Mouse (Mus musculus): ENCODE results near the gene Gzmd.
A peak's percentile ranks its signal among the peaks of the same experiment; 100 is the strongest.
"Not testable (repeated sequence)": the region's sequence is repeated elsewhere in the genome, so short reads cannot be mapped to it uniquely, and the experiment has no call there.

The Gzmd gene

DNA sequence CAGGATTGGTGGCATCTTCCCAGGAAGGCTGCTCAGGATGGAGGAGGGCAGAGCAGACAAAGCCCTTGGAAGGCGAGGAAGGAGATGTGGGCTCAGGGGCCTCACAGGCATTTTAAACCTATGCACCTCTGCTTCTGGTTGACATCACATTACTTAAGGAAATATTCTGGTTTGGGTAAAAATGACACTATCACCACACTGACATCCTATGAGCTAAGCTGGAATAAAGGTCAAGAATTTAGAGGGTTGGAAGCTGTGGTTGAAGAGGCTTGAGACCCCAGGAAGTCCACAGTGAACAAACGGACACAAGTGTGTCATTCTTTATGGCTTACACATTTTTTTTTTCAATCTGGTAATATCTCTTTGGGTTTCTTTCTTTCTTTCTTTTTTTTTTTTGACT lies at the start of gene Gzmd:
Gene Gzmd, minus strand, starts transcription at position 101 of the 400 bp plus-strand sequence.
- not testable (repeated sequence) for DNase-seq (ENCODE audit: low read depth, low spot score)

GRCm38 (mm10) chr14:56177651-56178050 lies 45.2 kb upstream of the Gzmd start:
- DNase-seq (ENCODE audit: low read depth, low spot score) = peak; percentile 53

GRCm38 (mm10) chr14:56174499-56174898 lies 42.1 kb upstream of the Gzmd start, which contains the start of gene Gzmn:
Gzmn (minus strand) TSS chr14:56174599.
- no peak for DNase-seq (ENCODE audit: low read depth, low spot score)

- no peak for DNase-seq (ENCODE audit: low read depth, low spot score)
Observed at GRCm38 (mm10) chr14:56173396-56173795, 41.0 kb upstream of the Gzmd start.

- DNase-seq (ENCODE audit: low read depth, low spot score) = no peak
Observed at GRCm38 (mm10) chr14:56172744-56173143, 40.3 kb upstream of the Gzmd start.

DNA sequence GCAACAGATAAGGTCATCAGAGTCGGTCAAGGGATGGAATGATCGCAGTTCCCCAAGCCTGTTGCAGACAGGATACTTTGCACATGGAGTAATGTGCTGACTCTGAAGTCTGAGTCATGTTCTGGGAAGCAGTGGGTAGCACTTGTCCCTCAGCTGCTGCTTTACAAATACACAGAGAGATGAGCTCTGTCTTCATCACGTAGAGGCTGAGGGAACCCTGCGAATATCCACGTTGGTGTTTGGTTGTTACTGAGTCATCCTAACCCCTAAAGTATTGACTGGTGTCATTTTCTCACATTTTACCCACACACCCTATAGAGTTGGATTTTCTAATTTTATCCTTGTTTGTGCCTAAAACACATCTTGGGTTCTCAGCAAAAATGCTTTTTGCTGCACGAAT lies 35.6 kb upstream of the Gzmd start:
- no peak for DNase-seq (ENCODE audit: low read depth, low spot score)

- DNase-seq (ENCODE audit: low read depth, low spot score) = no peak
Observed at GRCm38 (mm10) chr14:56162109-56162508, 29.7 kb upstream of the Gzmd start.

DNA sequence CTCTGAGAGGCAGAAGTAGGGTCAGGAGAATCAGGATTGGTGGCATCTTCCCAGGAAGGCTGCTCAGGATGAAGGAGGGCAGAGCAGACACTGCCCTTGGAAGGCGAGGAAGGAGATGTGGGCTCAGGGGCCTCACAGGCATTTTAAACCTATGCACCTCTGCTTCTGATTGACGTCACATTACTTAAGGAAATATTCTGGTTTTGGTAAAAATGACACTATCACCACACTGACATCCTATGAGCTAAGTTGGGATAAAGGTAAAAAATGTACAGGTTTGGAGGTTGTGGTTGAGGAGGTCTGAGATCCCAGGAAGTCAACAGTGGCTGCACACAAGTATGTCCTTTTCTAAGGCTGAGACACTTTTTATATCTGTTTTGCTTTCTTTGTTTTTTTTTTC lies 27.1 kb upstream of the Gzmd start, which contains the start of gene Gzmg:
Gene Gzmg, minus strand, starts transcription at position 101 of the 400 bp plus-strand sequence.
- DNase-seq (ENCODE audit: low read depth, low spot score) = not testable (repeated sequence)

DNA sequence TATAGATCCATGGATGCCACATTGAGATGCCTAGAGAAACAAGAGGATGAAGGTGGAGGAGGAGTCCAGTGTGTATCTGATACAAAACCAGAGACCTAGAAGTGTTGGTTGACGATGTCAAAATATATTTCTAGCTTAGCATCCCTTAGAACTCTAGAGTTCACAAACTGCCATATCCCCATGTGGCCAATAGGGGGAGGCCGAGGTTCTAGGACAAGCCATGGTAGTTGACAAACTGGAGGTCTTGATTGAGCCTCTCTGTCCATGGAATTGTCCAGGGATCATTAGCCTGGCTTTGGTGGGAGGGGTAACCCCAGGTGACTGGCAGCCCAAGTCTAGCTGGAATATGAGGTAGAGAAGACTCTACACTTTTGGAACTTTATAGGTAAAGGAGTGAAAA lies 22.9 kb upstream of the Gzmd start:
- peak; percentile 20 for DNase-seq (ENCODE audit: low read depth, low spot score)

DNA sequence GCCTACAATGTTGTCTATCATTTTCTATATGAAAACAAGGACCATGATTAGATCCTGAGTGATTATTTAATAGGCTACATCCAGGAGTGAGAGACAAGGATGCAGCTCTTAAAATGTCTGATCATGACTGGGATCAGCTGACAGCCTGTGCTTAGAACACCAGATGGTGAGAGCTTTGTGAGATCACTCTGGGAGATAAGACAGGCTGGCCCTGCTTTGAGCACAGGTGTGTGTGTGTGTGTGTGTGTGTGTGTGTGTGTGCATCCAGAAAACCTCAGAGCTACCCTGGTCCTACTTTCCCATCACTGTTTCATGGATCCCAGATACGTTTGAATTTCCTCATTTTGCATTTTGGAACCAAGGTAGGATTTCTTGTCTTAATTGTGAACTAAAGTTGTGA lies 1.3 kb upstream of the Gzmd start:
- not testable (repeated sequence) for DNase-seq (ENCODE audit: low read depth, low spot score)

GRCm38 (mm10) chr14:56128341-56128740 lies 4.1 kb downstream of the Gzmd start:
- peak; percentile 9 for DNase-seq (ENCODE audit: low read depth, low spot score)

DNA sequence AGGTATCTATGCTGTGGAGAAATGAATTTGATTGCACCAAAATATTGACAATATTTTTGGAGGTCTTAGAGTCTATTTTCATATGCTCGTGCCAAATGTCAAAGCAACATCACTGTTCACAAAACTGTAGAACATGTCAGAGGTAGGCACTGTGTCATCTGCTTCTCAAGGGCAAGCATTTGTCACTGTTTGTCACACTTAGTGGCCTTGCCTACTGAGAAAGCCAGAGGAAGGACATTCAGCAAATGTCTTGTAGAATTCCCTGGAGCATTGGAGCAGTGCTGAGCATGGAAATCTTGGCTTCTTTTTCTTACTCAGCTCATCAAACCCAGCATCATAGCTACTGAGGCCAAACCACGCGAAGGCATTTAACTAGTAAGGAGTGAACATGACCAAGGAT lies 8.9 kb downstream of the Gzmd start:
- no peak for DNase-seq (ENCODE audit: low read depth, low spot score)

DNA sequence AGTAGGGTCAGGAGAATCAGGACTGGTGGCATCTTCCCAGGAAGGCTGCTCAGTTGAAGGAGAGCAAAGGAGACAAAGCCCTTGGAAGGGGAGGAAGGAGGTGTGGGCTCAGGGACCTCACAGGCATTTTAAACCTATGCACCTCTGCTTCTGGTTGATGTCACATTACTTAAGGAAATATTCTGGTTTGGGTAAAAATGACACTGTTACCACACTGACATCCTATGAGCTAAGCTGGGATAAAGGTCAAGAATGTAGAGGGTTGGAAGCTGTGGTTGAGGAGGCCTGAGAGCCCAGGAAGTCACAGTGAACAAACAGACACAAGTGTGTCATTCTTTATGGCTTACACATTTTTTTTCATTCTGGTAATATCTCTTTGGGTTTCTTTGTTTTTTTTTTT lies 11.9 kb downstream of the Gzmd start, which contains the start of gene Gzme:
Gene Gzme, minus strand, starts transcription at position 101 of the 400 bp plus-strand sequence.
- DNase-seq (ENCODE audit: low read depth, low spot score) = no peak

DNA sequence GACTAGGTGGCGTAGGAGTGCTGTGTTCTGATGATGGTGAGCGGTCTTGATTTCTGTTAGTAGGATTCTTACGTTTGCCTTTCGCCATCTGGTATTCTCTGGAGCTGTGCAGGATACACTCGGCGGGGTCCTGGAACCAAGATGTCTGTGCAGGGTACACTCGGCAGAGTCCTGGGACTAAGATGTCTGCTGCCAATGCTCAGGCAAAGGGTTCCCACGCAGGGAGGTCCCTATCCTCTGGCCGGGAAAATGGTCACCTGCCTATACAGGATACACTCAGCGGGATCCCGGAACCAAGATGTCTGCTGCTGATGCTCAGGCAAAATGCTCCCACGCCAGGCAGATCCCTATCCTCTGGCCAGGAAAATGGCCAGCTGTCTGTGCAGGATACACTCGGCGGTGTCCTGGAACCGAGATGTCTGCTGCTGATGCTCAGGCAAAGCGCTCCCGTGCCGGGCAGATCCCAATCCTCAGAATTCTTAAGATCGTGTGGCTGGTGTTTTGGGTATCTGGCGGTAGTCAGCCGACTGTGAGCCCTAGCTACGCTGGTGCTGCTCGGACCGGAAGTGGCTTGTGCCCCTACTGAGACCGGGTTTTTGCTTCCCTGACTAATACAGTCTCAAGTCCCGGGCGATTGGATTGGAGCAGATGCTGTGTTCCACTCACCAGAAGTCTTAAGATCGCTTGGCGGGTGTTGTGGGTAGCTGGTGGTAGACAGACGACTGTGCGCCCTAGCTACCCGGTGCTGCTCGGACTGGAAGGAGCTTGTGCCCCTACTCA lies 16.7 kb downstream of the Gzmd start:
- DNase-seq (ENCODE audit: low read depth, low spot score) = not testable (repeated sequence)

DNA sequence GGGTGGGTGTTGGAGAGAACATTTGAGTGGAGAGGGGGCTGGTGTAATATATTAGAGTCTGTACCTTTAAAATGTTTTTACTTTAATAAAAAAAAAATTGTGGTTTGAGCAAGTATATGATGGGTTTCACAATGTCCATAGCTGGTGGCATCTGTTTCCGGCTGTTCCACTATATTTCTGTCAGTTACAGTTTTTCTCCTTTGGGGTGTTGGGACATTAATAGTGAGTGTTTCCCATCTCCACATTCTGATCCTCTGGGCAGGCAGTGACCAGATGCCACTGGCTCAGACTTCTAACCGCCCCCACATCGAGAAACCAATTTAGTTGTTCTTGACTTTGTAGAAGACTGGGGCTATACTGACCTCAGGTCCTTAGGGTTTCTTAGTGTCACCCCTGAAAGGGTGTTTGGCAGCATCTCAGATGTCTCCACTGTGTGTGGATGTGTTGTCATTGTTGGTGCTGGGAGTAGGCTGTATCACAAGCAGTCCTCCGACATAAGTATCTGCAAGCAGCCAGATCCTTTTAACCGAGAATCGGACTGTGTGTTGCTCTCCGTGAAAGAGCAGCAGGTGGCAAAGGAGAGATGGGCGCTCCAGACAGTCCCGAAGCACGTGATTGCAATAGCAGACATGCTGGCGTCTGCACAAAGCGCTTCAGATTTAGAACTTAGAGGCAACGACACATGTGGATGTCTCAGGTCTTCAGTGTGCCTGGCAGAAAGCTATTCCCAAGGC lies 26.8 kb downstream of the Gzmd start:
- no peak for DNase-seq (ENCODE audit: low read depth, low spot score)

- no peak for DNase-seq (ENCODE audit: low read depth, low spot score)
Observed at GRCm38 (mm10) chr14:56105016-56105415, 27.4 kb downstream of the Gzmd start.

GRCm38 (mm10) chr14:56103452-56103851 lies 29.0 kb downstream of the Gzmd start:
- no peak for DNase-seq (ENCODE audit: low read depth, low spot score)

- no peak for DNase-seq (ENCODE audit: low read depth, low spot score)
Observed at GRCm38 (mm10) chr14:56102386-56102785, 30.0 kb downstream of the Gzmd start, which contains the start of gene Ctsg. Ctsg (minus strand) TSS chr14:56102574.

DNA sequence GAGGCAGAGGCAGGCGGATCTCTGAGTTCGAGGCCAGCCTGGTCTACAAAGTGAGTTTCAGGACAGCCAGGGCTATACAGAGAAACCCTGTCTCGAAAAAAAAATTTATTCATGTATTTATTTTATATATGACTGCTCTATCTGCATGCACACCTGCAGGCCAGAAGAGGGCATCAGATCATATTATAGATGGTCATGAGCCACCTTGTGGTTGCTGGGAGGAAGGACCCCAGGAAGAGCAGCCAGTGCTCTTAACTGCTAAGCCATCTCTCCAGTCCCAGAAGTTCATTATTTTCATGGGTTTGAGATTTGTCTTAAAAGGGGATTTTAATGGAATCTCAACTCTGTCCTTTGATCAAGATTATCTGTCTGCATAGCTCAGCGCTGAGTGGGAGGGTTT lies 33.5 kb downstream of the Gzmd start:
- peak; percentile 62 for DNase-seq (ENCODE audit: low read depth, low spot score)

GRCm38 (mm10) chr14:56097597-56097996 lies 34.8 kb downstream of the Gzmd start:
- DNase-seq (ENCODE audit: low read depth, low spot score) = no peak

DNA sequence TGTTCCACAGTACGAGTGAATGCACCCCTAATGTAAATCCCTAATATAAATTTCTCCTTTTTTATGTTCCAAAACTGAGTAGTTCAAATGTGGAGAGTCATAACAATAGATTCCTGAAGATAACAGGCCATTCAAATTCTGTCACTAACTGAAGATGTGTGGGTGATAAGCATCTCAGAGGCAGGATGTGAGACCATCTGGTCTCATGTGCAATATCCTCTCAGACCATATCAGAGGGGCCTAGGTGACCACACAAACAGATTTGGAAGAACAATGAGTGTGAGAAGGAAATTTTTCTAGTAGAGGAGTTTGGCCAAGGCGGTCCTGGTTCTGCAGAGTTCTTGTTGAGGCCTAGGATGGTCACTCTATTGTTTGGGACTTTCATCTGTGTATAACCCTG lies 39.1 kb downstream of the Gzmd start:
- DNase-seq (ENCODE audit: low read depth, low spot score) = no peak

GRCm38 (mm10) chr14:56086711-56087110 lies 45.7 kb downstream of the Gzmd start:
- DNase-seq (ENCODE audit: low read depth, low spot score) = no peak

- no peak for DNase-seq (ENCODE audit: low read depth, low spot score)
Observed at GRCm38 (mm10) chr14:56085167-56085566, 47.2 kb downstream of the Gzmd start, which contains the start of gene Mcpt8. Mcpt8 (minus strand) TSS chr14:56085273.
